Mouse (Mus musculus) kidney, embryonic 14.5 days (tissue): ENCODE measurements at regions not wholly inside any gene's neighbourhood (a gene's known extent, or its start where the extent isn't known, plus 50 kb on each side); places are given as distances from the start of the nearest gene placed in this dataset.
A peak's percentile ranks its signal among the peaks of the same experiment; 100 is the strongest.

Experiments
- ATAC-seq: fragments of 200-750 bp; cut with Nextera tagmentation; 2 replicates; pipeline ENCODE4 v1.8.0; 2017; ENCODE audit warnings: moderate number of reproducible peaks, mild to moderate bottlenecking, moderate TSS enrichment, moderate library complexity; ENCODE audit not compliant: low FRiP score, low TSS enrichment
- H3K27ac ChIP-seq: fragments of 300-500 bp; sonication (generic); 2 replicates; pipeline ENCODE4 v1.5.1; 2014; ENCODE audit warnings: low read depth, mild to moderate bottlenecking, low read length, moderate library complexity, mixed read lengths
- H3K27me3 ChIP-seq: fragments of 300-500 bp; sonication (generic); 2 replicates; pipeline ENCODE4 v1.6.1; 2014; ENCODE audit warnings: mild to moderate bottlenecking, low read length; ENCODE audit not compliant: control insufficient read depth, insufficient read depth
- H3K36me3 ChIP-seq: fragments of 300-500 bp; sonication (generic); 2 replicates; pipeline ENCODE4 v1.6.1; 2014; ENCODE audit warnings: low read length, mixed read lengths; ENCODE audit not compliant: control insufficient read depth, insufficient read depth
- H3K4me1 ChIP-seq: fragments of 300-500 bp; sonication (generic); 2 replicates; pipeline ENCODE4 v1.6.1; 2014; ENCODE audit warnings: low read length, mixed read lengths; ENCODE audit not compliant: control insufficient read depth, insufficient read depth
- H3K4me2 ChIP-seq: fragments of 300-500 bp; sonication (generic); replicated peaks from 2 replicates; pipeline ENCODE4 v1.6.1; 2014; ENCODE audit warnings: low read depth, mild to moderate bottlenecking, low read length
- H3K4me3 ChIP-seq: fragments of 300-500 bp; sonication (generic); 2 replicates; pipeline ENCODE4 v1.5.1; 2014; ENCODE audit warnings: mild to moderate bottlenecking, low read length
- H3K9ac ChIP-seq: fragments of 300-500 bp; sonication (generic); 2 replicates; pipeline ENCODE4 v1.6.1; 2014; ENCODE audit warnings: low read depth, mild to moderate bottlenecking, low read length, moderate library complexity
- H3K9me3 ChIP-seq: fragments of 300-500 bp; sonication (generic); 2 replicates; pipeline ENCODE4 v1.6.1; 2016; ENCODE audit warnings: low read length; ENCODE audit not compliant: control insufficient read depth
- WGBS: fragments of 180-500 bp; shearing (Covaris S2); extraction: QIAGEN DNeasy Blood & Tissue Kit; methylation state at CpG from one replicate; pipeline ENCODE4 v1.1.7; 2014; 5-methylcytosine and 5-hydroxymethylcytosine counted together

DNA sequence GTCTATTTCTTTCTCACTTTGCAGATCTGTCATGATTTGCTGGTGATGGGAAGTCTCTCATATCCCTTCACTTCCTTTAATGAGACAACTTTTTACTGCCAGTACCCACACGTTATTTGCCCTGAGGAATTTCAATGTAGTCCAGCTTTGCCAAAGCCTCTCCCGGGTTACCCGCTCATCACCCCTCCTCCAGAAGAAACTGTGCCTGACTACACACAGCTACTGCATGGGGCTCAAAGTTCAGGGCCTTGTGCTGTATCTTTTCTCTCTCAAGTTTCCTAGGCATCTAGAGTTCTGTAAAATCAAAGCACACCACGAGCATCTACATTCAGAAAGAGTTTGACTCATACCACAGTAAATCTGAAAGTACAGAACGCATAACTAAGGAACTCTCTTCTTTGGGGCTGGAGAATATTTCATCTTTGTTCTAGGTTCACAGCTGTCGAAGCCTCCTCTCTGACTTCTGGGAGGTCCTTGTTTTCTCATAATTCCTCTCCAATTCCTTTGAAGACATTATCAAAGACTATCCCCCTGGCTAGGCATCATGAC, 328.4 kb upstream of the Tmc3 start:
- Histone ChIP-seq H3K9ac (no peak overlapping the region), H3K4me3 (no peak overlapping the region), H3K27ac (no peak overlapping the region), H3K9me3 (no peaks in the 10 kb centered on the region), H3K27me3 (no peaks in the 10 kb centered on the region), H3K4me2 (no peak overlapping the region), H3K36me3 (no peaks in the 10 kb centered on the region), H3K4me1 (no peaks in the 10 kb centered on the region)
- 77% methylated on average over 6 of the region's 6 CpGs for WGBS
- ATAC-seq: no peak

DNA sequence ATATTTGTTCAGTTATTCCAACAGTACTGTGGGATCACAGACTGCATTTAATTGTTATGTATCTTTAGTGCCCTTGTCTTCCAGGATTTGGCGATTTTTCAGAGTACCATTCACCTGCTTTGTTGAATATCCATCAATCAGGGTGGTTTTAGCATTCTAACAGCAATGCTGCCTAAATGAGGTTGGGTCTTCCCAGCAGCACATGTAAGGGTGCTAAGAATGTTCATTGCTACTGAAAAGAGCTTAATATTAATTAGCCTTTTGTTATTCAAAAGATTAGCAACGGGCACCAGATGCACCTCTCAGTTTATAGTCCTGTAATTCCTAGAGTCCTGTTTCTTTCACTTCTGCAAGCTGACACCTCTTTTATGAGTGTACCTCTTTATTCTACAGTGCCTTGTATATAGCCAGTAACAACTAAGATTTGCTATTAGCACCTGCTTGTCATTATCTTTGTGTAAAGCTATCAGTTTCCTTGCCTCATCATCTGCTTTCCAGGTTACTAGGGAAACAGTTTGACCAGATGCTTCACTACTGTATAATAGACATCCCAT, 326.3 kb upstream of the Tmc3 start:
- no peak overlapping the region for H3K4me3 ChIP-seq
- no peaks in the 10 kb centered on the region for H3K4me1 ChIP-seq
- 36% methylated on average over 2 of the region's 2 CpGs for WGBS
- no peak for ATAC-seq
- no peak overlapping the region for H3K4me2 ChIP-seq
- H3K27ac ChIP-seq: no peak overlapping the region
- H3K9me3 ChIP-seq: no peaks in the 10 kb centered on the region
- H3K9ac ChIP-seq: no peak overlapping the region
- no peaks in the 10 kb centered on the region for H3K27me3 ChIP-seq
- H3K36me3 ChIP-seq: no peaks in the 10 kb centered on the region

DNA sequence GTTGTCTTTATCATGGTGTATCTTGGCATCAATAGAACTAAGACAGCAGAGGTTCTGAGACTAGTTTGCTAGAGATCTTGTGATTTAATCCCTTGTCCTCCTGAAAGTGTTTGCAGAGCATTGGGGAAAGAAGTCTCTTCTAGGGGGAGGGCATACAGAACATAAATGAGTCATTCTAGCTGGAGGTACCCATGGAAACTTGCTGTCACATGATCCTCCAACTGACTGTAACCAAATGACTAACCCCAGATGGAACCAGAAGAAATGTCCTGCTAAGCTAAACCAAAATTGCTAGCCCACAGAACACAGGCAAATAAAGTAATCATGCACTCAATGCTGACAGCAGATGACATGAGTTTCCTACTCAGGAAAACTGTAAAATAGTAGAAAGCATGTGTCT, 323.2 kb upstream of the Tmc3 start:
- H3K4me1 ChIP-seq: no peaks in the 10 kb centered on the region
- H3K36me3 ChIP-seq: no peaks in the 10 kb centered on the region
- H3K9ac ChIP-seq: no peak overlapping the region
- no peak overlapping the region for H3K4me2 ChIP-seq
- H3K27me3 ChIP-seq: no peaks in the 10 kb centered on the region
- H3K27ac ChIP-seq: no peak overlapping the region
- no peak overlapping the region for H3K4me3 ChIP-seq
- no peak for ATAC-seq
- H3K9me3 ChIP-seq: no peaks in the 10 kb centered on the region

DNA sequence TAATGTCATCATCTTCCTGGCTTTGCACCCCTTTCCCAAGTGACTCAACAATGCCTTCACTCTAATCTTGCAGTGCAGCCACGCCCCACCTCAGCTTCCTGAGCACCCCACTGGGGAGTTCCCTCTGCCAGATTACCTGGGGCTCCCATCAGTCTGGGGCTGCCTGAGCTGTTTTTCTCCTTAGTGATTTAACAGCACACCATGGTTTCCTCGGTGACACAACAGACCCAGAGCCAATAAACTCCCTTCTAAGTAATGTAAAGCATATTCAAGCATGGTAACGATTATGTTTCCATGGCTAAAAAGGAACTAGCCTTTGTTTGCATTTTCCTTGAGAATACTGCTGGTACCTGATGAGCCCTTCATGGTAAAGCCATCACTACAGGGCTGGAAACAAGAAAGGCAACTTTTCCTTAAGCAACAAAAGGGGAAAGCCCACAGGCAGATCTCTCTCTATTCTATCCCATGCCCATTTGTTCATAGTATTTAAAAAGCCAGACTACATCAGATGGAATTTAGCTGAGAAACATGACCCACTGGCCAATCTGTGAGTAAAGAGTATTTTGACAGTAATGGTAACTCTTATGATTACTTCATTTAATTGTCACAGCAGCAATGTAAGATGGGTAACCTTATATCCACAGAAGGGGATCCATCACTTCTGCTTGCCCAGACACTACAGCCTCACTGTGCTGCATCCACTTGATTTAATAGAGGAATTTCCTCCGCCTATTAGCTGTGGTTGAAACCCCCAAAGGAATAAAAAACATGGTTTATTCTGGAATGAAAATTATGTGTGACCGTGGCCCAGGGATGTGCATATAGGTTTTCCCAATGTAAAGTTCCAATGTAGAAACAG, 294.6 kb upstream of the Tmc3 start:
- Histone ChIP-seq H3K9me3 (no peaks in the 10 kb centered on the region), H3K27me3 (no peaks in the 10 kb centered on the region), H3K4me1 (no peaks in the 10 kb centered on the region), H3K9ac (no peak overlapping the region), H3K4me2 (no peak overlapping the region), H3K36me3 (no peaks in the 10 kb centered on the region), H3K4me3 (no peak overlapping the region), H3K27ac (no peak overlapping the region)
- 48% methylated on average over 5 of the region's 5 CpGs for WGBS
- ATAC-seq: no peak

DNA sequence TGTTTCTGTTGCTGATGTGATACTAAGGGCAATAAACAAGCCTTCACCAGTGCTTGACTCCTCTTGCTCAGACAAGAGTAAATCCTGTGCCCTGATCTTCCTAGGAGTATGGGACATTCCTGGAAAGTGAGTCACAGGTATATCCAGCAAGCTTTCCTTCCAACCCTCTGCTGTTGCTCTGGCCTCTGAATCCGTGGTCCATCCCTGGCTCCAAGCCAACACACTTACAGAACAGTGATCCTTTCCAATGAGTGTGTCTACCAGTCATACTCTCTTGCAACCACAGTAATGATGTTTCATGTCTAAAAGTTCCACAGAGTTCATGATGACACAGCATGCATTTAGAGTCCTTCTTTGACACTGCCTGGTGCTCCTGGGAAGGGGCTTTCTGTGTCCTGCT, 277.6 kb upstream of the Tmc3 start:
- Histone ChIP-seq H3K9ac (no peak overlapping the region), H3K4me3 (no peak overlapping the region), H3K36me3 (no peaks in the 10 kb centered on the region), H3K9me3 (no peaks in the 10 kb centered on the region), H3K4me2 (no peak overlapping the region), H3K27ac (no peak overlapping the region), H3K27me3 (no peaks in the 10 kb centered on the region), H3K4me1 (no peaks in the 10 kb centered on the region)
- WGBS: 60% methylated on average over 1 of the region's 1 CpGs
- ATAC-seq: no peak

DNA sequence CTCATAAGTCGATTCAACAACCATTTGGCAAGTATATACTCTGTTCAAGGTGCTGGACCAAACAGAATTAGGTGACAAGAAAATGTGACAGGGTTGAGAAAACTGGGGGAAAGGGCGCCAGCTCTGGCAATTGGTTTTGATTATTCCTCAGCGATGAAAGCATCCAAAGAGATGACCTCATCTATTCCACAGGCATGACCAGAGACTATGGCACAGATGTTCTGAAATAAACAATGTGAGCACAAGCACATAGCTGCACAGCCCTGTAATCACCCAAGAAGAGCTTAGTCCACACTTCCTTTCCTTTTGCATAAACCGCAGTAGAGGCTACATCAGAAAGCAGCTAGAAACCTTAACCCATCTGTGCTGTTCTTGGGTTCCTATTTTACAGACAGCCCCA, 272.6 kb upstream of the Tmc3 start:
- no peaks in the 10 kb centered on the region for H3K9me3 ChIP-seq
- no peaks in the 10 kb centered on the region for H3K36me3 ChIP-seq
- H3K4me2 ChIP-seq: no peak overlapping the region
- H3K9ac ChIP-seq: no peak overlapping the region
- WGBS: 86% methylated on average over 4 of the region's 4 CpGs
- no peak for ATAC-seq
- H3K4me3 ChIP-seq: no peak overlapping the region
- H3K4me1 ChIP-seq: no peaks in the 10 kb centered on the region
- no peak overlapping the region for H3K27ac ChIP-seq
- H3K27me3 ChIP-seq: no peaks in the 10 kb centered on the region

DNA sequence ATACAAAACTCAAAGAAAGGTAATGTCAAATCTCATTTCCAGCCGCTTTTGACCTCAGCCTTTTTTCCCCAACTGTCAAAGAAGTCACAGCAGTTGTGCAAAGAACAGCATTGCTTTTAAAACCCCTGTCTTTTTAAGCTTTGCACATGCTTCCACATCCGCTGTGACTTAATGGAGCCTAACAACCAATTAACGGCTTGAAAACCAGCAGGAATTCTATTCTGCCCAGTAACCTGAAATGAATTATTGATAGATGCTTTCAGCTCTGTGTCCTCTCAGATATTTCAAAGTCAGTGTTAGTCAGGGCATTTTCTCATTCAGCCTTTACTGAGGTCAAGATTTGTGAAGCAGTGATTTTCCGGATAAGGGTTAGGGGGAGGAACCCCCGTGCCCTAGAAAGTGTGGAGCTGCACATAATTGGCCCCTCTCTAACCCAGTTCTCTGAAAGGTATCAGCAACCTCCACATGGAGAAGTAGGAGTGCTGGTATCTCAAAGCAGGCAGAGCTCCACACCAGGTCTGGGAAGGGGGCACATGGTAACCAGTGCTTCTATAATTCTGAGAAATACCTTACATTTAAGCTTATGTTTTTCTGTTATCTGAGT, 254.8 kb upstream of the Tmc3 start:
- Histone ChIP-seq H3K36me3 (no peaks in the 10 kb centered on the region), H3K27me3 (no peaks in the 10 kb centered on the region), H3K4me1 (no peaks in the 10 kb centered on the region), H3K4me3 (no peak overlapping the region), H3K4me2 (no peak overlapping the region), H3K9me3 (no peaks in the 10 kb centered on the region), H3K9ac (no peak overlapping the region), H3K27ac (no peak overlapping the region)
- peak; percentile 35; the same call in 1 of the 2 replicates for ATAC-seq
- WGBS: 29% methylated on average over 5 of the region's 5 CpGs

DNA sequence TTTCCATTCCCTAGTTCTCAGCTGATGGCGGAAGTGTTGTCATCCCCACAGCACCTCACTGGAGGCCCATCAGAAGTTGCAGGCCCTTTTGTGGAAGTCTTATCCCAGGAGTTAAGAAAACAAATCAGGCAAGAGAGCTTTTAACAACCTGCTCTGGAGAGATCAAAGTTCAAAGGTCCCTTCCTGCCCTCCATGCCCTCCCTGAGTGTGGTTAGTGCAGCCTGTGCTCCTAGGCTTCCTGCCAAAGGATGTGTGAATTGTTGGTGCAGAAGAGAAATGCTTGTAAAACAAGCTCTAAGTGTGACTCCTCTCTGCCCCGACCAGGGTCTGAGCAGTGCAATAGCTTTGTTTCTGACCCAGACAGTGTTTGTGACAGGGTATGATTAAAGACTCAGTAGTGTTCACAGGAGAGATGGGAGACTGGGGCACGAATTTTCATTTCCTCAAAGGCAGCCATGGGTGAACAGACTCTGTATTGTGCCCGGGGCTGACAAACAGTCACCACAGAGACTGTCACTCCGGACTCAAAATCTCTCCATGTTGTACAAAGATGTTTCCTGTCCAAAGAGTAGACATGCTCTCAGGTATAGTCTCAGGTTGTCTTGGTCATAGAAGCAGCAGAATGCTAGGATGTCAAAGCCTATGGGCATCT, 237.5 kb upstream of the Tmc3 start:
- Histone ChIP-seq H3K4me3 (no peak overlapping the region), H3K4me2 (no peak overlapping the region), H3K27me3 (no peaks in the 10 kb centered on the region), H3K4me1 (no peaks in the 10 kb centered on the region), H3K9me3 (no peaks in the 10 kb centered on the region), H3K27ac (no peak overlapping the region), H3K9ac (no peak overlapping the region), H3K36me3 (no peaks in the 10 kb centered on the region)
- 28% methylated on average over 5 of the region's 5 CpGs for WGBS
- no peak for ATAC-seq

DNA sequence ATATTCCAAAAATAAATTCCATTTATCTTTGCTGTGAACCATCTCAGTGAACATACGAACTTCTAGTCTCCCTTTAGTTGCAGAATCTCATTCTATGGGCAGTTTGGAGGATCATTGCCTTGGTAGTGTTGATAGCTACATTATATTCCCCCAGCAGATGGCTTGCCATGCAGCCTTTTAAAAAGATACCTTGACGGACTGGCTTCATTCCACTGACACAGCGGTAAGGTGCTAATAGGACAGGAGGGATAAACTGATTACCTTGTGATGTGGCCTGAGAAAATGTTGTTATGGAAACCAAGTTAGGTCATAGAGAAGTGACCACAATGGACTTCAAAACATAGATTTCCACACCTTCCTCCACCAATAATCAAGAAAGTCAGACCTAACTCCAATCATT, 215.5 kb upstream of the Tmc3 start:
- H3K27me3 ChIP-seq: no peaks in the 10 kb centered on the region
- no peak overlapping the region for H3K4me3 ChIP-seq
- no peak overlapping the region for H3K27ac ChIP-seq
- no peaks in the 10 kb centered on the region for H3K9me3 ChIP-seq
- 89% methylated on average over 3 of the region's 3 CpGs for WGBS
- no peak for ATAC-seq
- no peak overlapping the region for H3K9ac ChIP-seq
- no peaks in the 10 kb centered on the region for H3K4me1 ChIP-seq
- no peaks in the 10 kb centered on the region for H3K36me3 ChIP-seq
- H3K4me2 ChIP-seq: no peak overlapping the region
